Mouse (Mus musculus): ENCODE data around the gene Impg1.

DNA sequence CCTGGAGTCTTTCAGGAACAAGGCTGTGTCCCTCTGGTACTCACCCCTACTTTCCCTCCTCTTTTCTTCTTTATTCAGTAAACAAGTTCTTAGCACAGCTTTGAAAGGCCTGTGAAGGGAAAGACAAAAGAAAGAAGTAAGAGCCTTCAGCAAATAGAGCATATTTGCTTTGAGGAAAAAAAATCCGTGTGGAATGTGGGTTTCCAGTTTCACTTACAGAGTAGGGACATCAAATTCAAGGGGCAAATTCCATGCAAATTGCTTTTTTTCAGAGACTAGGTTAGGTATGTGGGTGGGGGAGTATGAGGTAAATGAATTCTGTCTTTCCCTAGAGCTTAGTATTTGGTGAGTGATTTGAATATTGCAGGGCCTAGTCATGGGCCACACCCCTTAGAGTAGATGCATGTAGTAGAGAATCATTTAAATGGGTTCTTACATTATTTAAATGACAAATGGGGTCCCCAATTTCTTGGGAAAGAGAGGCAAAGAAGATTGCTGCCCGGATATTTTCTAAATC lies 39.3 kb upstream of the Impg1 start:
- TF ChIP-seq POLR2A (IDR thresholded peaks at IDR 0.05; ENCODE audit: borderline replicate concordance, extremely low read depth, insufficient read depth, insufficient read length, poor library complexity, severe bottlenecking) (no peak), CTCF (IDR thresholded peaks at IDR 0.05; ENCODE audit: borderline replicate concordance, extremely low read depth, insufficient read depth, insufficient read length) (no peak)

Measured in brain, embryonic 14.5 days (tissue).